Mouse (Mus musculus) thymus, adult 18-20 months (tissue): ENCODE measurements around the gene Fermt2.
"Not testable (repeated sequence)": the region's sequence is repeated elsewhere in the genome, so short reads cannot be mapped to it uniquely, and the experiment has no call there.

Source experiments
- DNase-seq, 2 experiments: peaks; one replicate each; pipeline ENCODE4 v3.0.0; 2022; ENCODE audit warnings: mixed read lengths in 2 of 2

The Fermt2 gene

GRCm38 (mm10) chr14:45507923-45508322 lies 22.0 kb downstream of the Fermt2 start:
- no peak for DNase-seq

GRCm38 (mm10) chr14:45507447-45507846 lies 22.5 kb downstream of the Fermt2 start:
- no peak for DNase-seq

GRCm38 (mm10) chr14:45507032-45507431 lies 22.9 kb downstream of the Fermt2 start:
- DNase-seq, result no peak

- DNase-seq, result no peak
These were observed 23.8 kb downstream of the Fermt2 start for GRCm38 (mm10) chr14:45506165-45506564.

GRCm38 (mm10) chr14:45504422-45505113 lies 25.4 kb downstream of the Fermt2 start:
- no peak for DNase-seq

GRCm38 (mm10) chr14:45503934-45504333 lies 26.0 kb downstream of the Fermt2 start:
- DNase-seq, result no peak

- DNase-seq, result no peak
These were observed 29.9 kb downstream of the Fermt2 start for GRCm38 (mm10) chr14:45500052-45500451.

GRCm38 (mm10) chr14:45497116-45497515 lies 32.8 kb downstream of the Fermt2 start:
- DNase-seq, result no peak

- DNase-seq, result not testable (repeated sequence)
These were observed 34.1 kb downstream of the Fermt2 start for GRCm38 (mm10) chr14:45495810-45496209.

- no peak for DNase-seq
These were observed 36.0 kb downstream of the Fermt2 start for GRCm38 (mm10) chr14:45493891-45494290.

- DNase-seq, result no peak
These were observed 37.2 kb downstream of the Fermt2 start for GRCm38 (mm10) chr14:45492668-45493067.

- DNase-seq, result no peak
These were observed 37.9 kb downstream of the Fermt2 start for GRCm38 (mm10) chr14:45492038-45492437.

- DNase-seq, result not testable (repeated sequence)
These were observed 42.7 kb downstream of the Fermt2 start for GRCm38 (mm10) chr14:45487201-45487600.

GRCm38 (mm10) chr14:45483361-45483760 lies 46.6 kb downstream of the Fermt2 start:
- DNase-seq, result not testable (repeated sequence)

GRCm38 (mm10) chr14:45478977-45479806 lies 50.7 kb downstream of the Fermt2 start:
- no peak for DNase-seq

- DNase-seq, result no peak
These were observed 51.4 kb downstream of the Fermt2 start for GRCm38 (mm10) chr14:45478515-45478914.

GRCm38 (mm10) chr14:45477651-45478050 lies 52.3 kb downstream of the Fermt2 start:
- DNase-seq, result no peak

GRCm38 (mm10) chr14:45476990-45477389 lies 52.9 kb downstream of the Fermt2 start:
- DNase-seq, result no peak

GRCm38 (mm10) chr14:45472536-45472935 lies 57.4 kb downstream of the Fermt2 start:
- DNase-seq, result no peak

GRCm38 (mm10) chr14:45469446-45469845 lies 60.5 kb downstream of the Fermt2 start:
- DNase-seq, result no peak

- not testable (repeated sequence) for DNase-seq
These were observed 63.5 kb downstream of the Fermt2 start for GRCm38 (mm10) chr14:45466371-45466770.

- no peak for DNase-seq
These were observed 65.6 kb downstream of the Fermt2 start for GRCm38 (mm10) chr14:45464036-45465035.

- DNase-seq, result no peak
These were observed 66.3 kb downstream of the Fermt2 start for GRCm38 (mm10) chr14:45463599-45463998.
